Mouse (Mus musculus) layer of hippocampus, adult 8-10 months (tissue): ENCODE results near the gene Mindy4. TPM values are rescaled to one million over a fixed set of nuclear protein-coding genes. Genes with fewer than 3 reads are reported as not detected.

ENCODE experiments used
- DNase-seq, 2 experiments: peaks; one replicate each; pipeline ENCODE4 v3.0.0; 2022; ENCODE audit warnings: low spot score in 2 of 2
- total RNA-seq, 4 experiments: library from RNA; stranded (reverse); gene quantifications; 2 replicates each; pipeline ENCODE4 v1.2.4; 2022

The Mindy4 gene
- total RNA-seq, 4 experiments from 2014 or later, result 11.9 to 13.8 (median 12.8) TPM

GRCm38 (mm10) chr6:55299917-55300316, 96.7 kb downstream of the Mindy4 start:
- DNase-seq, result no peak

- DNase-seq, result no peak
Observed at GRCm38 (mm10) chr6:55300704-55301103, 97.5 kb downstream of the Mindy4 start.

DNA sequence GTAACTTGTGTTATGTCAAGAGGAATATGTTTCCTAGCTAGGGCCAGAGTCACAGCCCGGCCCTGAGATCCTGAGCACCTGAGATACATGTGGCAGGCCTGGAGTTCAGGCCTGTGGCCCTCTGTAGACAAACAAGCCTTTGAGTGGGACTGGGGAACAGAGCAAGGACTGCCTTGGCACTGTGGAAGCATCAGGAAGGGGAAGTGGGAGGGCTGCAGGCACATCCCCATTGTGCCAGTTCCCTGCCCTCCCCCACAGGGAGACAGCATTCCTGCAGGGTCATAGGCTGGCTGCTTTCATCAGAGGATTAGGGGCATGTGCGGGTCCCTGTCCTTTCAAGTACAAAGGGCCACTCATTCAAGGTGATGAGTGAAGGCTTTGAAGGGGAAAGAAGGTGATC, 107.0 kb downstream of the Mindy4 start:
- DNase-seq, result no peak

- DNase-seq, result no peak
Observed at GRCm38 (mm10) chr6:55311962-55312361, 108.8 kb downstream of the Mindy4 start.

DNA sequence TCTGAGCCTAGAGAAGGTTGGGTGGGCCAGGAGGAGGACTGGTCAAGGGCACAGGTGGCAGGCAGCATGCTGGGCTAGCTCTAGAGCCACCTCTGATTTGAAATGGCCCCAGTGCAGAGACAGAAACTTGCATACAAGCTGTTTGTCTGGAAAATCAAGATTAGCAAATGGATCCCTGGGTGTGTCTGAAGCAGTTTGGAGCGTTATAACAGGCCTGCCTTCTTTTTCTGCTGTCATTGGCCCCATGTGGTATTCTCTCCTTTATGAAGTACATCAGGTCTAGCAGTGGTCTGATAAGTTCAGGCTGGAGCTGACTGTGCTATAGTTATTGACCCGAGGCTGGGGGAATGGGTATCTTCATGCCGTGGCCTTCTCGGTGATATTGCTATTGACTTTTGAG, 110.7 kb downstream of the Mindy4 start:
- DNase-seq, result no peak

GRCm38 (mm10) chr6:55314628-55315027, 111.4 kb downstream of the Mindy4 start:
- DNase-seq, result peak in 1 of 2 experiments; percentile 9

DNA sequence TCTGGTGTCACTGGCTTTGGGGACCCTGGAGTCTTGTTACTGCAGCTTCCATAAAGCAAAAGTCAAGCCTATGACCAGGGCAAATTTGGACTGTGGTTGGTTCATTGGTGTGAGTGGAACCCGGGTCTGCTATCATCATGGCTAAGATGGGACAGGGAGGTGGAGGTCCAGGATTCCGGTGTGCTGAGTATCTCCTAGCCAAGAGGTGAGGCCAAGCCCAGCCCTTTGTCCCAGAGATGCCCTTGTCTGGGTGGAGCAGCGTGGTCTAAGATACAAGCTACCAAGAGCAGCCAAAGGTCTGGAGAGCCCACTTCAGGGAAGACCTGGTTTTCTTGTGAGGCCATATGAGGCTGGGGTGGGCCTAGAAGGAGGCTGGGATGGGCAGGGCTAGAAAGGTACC, 115.4 kb downstream of the Mindy4 start:
- DNase-seq, result no peak

GRCm38 (mm10) chr6:55319585-55320551, 116.7 kb downstream of the Mindy4 start:
- DNase-seq, result no peak

DNA sequence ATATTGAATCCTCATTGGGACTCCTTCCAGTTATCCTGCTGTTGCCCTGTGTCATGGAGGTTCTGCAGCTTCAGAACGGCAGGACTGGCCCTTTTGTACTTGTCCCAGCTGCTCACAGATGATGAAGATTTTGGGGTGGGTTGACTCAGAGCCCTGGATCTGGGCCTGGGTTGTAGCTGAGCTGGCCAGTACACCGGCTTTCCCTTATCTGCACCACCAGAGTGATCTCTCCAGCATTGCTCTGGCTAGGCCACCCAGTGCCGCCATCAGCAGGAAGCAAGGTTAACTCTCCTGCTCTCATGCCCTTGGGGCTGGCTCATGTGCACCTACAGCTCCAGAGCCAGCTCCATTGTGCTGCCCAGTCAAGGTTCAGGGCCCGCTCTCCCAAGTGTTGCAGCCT, 117.7 kb downstream of the Mindy4 start:
- DNase-seq, result no peak

- no peak for DNase-seq
Observed at GRCm38 (mm10) chr6:55321518-55321917, 118.3 kb downstream of the Mindy4 start.

DNA sequence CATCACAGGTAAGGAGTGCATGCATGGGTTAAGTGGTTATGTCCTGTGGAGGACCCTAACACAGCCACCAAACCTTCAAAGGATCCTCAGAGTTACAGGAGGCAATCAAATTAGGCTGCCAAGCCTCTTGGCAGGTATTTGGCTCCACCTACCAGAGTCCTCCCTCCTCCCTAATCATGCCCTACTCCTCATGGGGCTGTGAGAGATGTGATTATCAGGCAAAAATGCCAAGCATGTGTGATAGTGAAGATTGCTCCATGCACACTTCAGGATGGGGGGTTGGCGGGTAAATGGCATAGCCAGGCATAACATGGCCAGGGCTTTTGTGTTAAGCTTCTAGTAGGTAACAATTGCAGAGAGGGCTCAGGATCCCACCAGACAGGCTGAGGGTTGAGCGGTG, 119.8 kb downstream of the Mindy4 start:
- DNase-seq, result no peak

- DNase-seq, result no peak
Observed at GRCm38 (mm10) chr6:55323908-55324634, 120.9 kb downstream of the Mindy4 start.

- no peak for DNase-seq
Observed at GRCm38 (mm10) chr6:55324785-55325184, 121.6 kb downstream of the Mindy4 start.

- no peak for DNase-seq
Observed at GRCm38 (mm10) chr6:55326299-55326698, 123.1 kb downstream of the Mindy4 start.

DNA sequence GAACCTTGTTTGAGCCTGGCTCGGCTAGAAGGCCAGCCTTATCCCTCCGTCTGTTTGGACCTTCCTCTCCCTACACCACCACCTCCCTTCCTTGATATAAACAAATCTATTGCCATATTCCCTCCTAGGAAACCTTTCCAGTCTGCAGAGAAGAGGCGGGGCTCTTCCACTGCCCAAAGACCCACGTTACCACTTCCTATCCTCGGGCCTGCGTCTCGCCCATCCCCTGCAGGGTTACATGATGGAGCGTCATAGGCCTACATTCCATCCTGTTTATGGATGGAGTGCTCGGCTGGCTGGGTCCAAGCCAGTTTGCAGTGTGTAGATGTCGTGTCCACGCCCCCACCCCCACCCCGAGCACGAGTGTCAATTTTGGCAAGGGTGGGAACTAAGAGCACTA, 124.1 kb downstream of the Mindy4 start:
- no peak for DNase-seq

GRCm38 (mm10) chr6:55328179-55328578, 125.0 kb downstream of the Mindy4 start:
- DNase-seq, result no peak

DNA sequence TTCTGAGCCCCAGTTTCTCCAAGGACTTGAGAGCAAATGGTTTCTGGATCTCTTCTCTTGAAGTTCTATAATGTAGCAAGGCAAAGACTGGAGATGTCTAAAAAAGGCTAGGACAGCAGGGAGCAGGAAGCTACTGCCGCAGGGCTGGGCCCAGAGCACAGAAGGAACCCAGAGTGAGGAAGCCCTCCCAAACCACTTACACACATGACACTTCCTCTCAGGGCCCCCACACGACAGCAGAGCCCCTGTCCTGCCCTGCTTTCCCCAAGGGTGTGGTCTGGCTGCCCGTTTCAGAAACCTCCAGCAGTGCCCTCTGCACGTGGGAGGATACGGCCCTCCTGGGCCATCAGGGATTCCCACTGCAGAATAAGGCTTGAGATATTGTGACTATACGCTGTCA, 128.1 kb downstream of the Mindy4 start:
- DNase-seq, result no peak

- no peak for DNase-seq
Observed at GRCm38 (mm10) chr6:55332100-55332772, 129.1 kb downstream of the Mindy4 start.

DNA sequence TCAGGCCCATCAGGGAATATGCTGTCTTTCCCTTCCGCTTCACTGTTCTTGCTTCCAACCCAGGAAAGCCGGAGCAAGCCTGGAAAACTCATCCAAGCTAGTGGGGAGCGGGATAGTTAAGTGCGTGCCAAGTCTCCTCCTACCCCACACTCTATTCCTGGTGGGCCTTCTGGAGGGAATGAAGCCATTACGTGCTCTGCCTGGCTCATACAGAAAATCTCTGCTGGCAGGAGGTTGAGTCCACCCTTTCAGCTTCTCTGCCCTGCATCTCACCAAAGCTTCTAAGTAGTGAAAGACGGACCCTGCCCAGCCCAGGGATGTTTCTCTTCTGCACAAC, 129.6 kb downstream of the Mindy4 start:
- DNase-seq, result no peak

- no peak for DNase-seq
Observed at GRCm38 (mm10) chr6:55335989-55336514, 132.9 kb downstream of the Mindy4 start, which contains the start of gene Aqp1. Gene Aqp1 (plus strand): TSS chr6:55336432.

DNA sequence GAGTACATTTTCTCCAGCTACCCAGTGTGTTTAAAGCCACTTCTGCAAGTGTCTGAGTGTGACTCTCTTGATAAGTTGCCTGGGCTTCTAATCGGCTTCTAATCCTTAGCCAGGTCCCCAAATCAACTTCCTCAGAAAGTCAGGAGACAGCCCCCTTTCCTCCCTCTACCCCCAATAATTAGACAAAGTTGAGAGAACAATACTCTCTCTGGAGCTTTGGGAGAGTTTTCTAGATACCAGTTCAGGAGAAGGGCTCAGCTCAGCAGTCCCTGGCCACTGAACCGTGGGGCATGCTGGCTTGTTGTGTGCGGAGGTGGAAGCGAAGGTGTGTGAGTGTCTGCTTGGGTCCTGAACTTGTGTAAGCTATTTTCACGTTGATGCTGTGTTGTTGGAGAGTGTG, 134.1 kb downstream of the Mindy4 start:
- no peak for DNase-seq

GRCm38 (mm10) chr6:55338077-55338476, 134.9 kb downstream of the Mindy4 start:
- DNase-seq, result no peak
